28 mouse cellular contexts compared by ENCODE assay signal in genomic region chr13:20537487-20537886, GRCm38 (mm10).
A peak's percentile ranks its signal among the peaks of the same experiment; 100 is the strongest.
DNase-seq lines count a peak whose midpoint lies in the region; ATAC-seq and TF ChIP-seq lines count a peak whose summit lies in the region.
"Had no signal": no experiment of that assay in that cellular context is flagged by ENCODE, and none has a peak within 500 bp of the region (broad histone marks: within the 10 kb centered on the region; RNA-seq: fewer than 3 reads in every experiment).

No protein-coding gene starts in this region.

- no peak overlapping the region for H3K4me3 ChIP-seq in cerebellum, adult 2 months (replicated peaks; ENCODE audit: insufficient read depth, low read depth, low read length)
- H3K4me3 ChIP-seq in left cerebral cortex, adult 2 months = no peak overlapping the region
- H3K4me3 ChIP-seq in neural tube, embryonic 13.5 days = no peak overlapping the region
- H3K4me3 ChIP-seq: forebrain, embryonic 13.5 days; heart, embryonic 10.5 days; heart, embryonic 15.5 days; hindbrain, embryonic 12.5 days; kidney, embryonic 15.5 days; myocyte; stomach, embryonic 15.5 days had no signal

- no peak for DNase-seq in cerebellum, adult 2 months
- no peak for DNase-seq in cerebellum, postnatal 10 days
- peak in 1 of 2 experiments; percentile 20 for DNase-seq in left cerebral cortex, adult 2 months (ENCODE audit: extremely low spot score in 1 of 2, low spot score in 2 of 2)
- no peak for DNase-seq in left cerebral cortex, postnatal 10 days (ENCODE audit: extremely low spot score in 1 of 2, low spot score in 2 of 2)
- no peak for DNase-seq in neural tube, embryonic 10.5 days (ENCODE audit: extremely low spot score, low spot score)
- no peak for DNase-seq in thymus, postnatal 0 days (ENCODE audit: low spot score)
- DNase-seq: adrenal gland, postnatal 10 days; cerebellum, adult 11-12 months; gastrocnemius, postnatal 25 days; heart, adult 11 months; kidney, adult 11 months; kidney, postnatal 36 days; layer of hippocampus, postnatal 36 days; liver; lung, adult 2 months; lung, postnatal 10 days; retina, postnatal 1 day had no signal

- peaks cover 11% of the 10 kb centered on the region for H3K4me1 ChIP-seq in cerebellum, adult 2 months (ENCODE audit: control insufficient read depth, insufficient read depth, low read length)
- H3K4me1 ChIP-seq in neural tube, embryonic 13.5 days (replicated peaks) = peaks cover 14% of the 10 kb centered on the region
- H3K4me1 ChIP-seq: hindbrain, embryonic 12.5 days; kidney, embryonic 15.5 days; stomach, embryonic 15.5 days had no signal

- H3K36me3 ChIP-seq in neural tube, embryonic 13.5 days = no peaks in the 10 kb centered on the region
- H3K36me3 ChIP-seq: heart, embryonic 10.5 days; heart, embryonic 15.5 days; hindbrain, embryonic 12.5 days; kidney, embryonic 15.5 days; stomach, embryonic 15.5 days had no signal

- 0 out of 2 replicates have a peak, but pooled peaks have one; percentile 36 for ATAC-seq in neural tube, embryonic 13.5 days (ENCODE audit: low read depth)
- ATAC-seq: Patski had no signal

- H3K27me3 ChIP-seq in cerebellum, adult 2 months (ENCODE audit: control insufficient read depth, insufficient read depth, low read length) = no peaks in the 10 kb centered on the region
- no peaks in the 10 kb centered on the region for H3K27me3 ChIP-seq in neural tube, embryonic 13.5 days
- H3K27me3 ChIP-seq: forebrain, embryonic 13.5 days; heart, embryonic 15.5 days; hindbrain, embryonic 12.5 days; kidney, embryonic 15.5 days; Patski; stomach, embryonic 15.5 days had no signal

- peak overlapping the region; percentile 28 for H3K27ac ChIP-seq in cerebellum, adult 2 months (ENCODE audit: insufficient read depth, low read length)
- peak overlapping the region; percentile 90 for H3K27ac ChIP-seq in left cerebral cortex, adult 2 months
- H3K27ac ChIP-seq in neural tube, embryonic 13.5 days (replicated peaks) = no peak overlapping the region
- H3K27ac ChIP-seq: hindbrain, embryonic 12.5 days; kidney, embryonic 15.5 days; liver, embryonic 14.5 days; macrophage; stomach, embryonic 15.5 days had no signal

- intact Hi-C loops in left cerebral cortex, adult 2 months (cut with DNase I) = loop anchor here (5.0 kb wide), 2 partner anchors 45 to 65 kb away; no protein-coding TSS in a partner anchor
- intact Hi-C loops in left cerebral cortex, postnatal 10 days (cut with DNase I) = loop anchor here (5.0 kb wide), 1 partner anchor 65 kb away; no protein-coding TSS in a partner anchor

- no peak overlapping the region for H3K4me2 ChIP-seq in neural tube, embryonic 13.5 days
- H3K4me2 ChIP-seq: forebrain, embryonic 13.5 days; heart, embryonic 15.5 days; hindbrain, embryonic 12.5 days; kidney, embryonic 15.5 days; stomach, embryonic 15.5 days had no signal

- no peaks in the 10 kb centered on the region for H3K9me3 ChIP-seq in neural tube, embryonic 13.5 days
- H3K9me3 ChIP-seq: forebrain, embryonic 13.5 days; heart, embryonic 10.5 days; heart, embryonic 15.5 days; hindbrain, embryonic 12.5 days; kidney, embryonic 15.5 days; stomach, embryonic 15.5 days had no signal

- no peak for TF ChIP-seq CTCF in cerebellum, adult 2 months (IDR thresholded peaks at IDR 0.05; ENCODE audit: borderline replicate concordance, insufficient read depth, low read depth, low read length)
- no peak for TF ChIP-seq CTCF in left cerebral cortex, adult 2 months (IDR thresholded peaks at IDR 0.05)

- WGBS in cerebellum, adult 2 months = 76% methylated on average over 2 of the region's 2 CpGs
- 83% methylated on average over 2 of the region's 2 CpGs for WGBS in neural tube, embryonic 13.5 days

- no peak overlapping the region for H3K9ac ChIP-seq in neural tube, embryonic 13.5 days
- H3K9ac ChIP-seq: forebrain, embryonic 13.5 days; heart, embryonic 15.5 days; hindbrain, embryonic 12.5 days; kidney, embryonic 15.5 days; liver, embryonic 14.5 days; stomach, embryonic 15.5 days had no signal

- TF ChIP-seq POLR2A in cerebellum, adult 2 months (IDR thresholded peaks at IDR 0.05; ENCODE audit: borderline replicate concordance, insufficient read depth, low read length) = no peak
